Mouse (Mus musculus): ENCODE data around the gene Rbp7.
"Not testable (repeated sequence)": the region's sequence is repeated elsewhere in the genome, so short reads cannot be mapped to it uniquely, and the experiment has no call there.

The Rbp7 gene

DNA sequence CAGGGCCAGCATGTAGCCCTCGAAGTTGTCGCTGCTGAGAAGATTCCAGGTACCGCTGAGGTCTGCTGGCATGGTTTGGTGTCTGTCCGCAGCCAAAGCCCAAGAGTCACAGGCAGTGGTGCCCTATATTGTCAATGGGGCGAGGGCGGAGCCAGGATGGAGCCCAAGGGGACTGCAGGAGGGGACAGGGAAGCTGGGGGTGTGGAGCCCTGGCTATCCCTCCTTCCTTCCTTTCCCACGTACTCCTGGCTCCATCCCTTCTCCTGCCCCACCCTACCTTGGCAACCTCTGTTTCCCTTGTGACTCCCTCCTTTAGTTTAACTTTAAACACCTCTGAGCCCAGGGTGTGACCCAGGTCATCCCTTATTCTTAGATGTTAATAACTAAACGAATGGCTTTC, at the start of gene Rbp7:
Gene Rbp7, minus strand, starts transcription at position 100 of the 400 bp plus-strand sequence.
- in situ Hi-C loops (cut with MboI) = no loop called here

- in situ Hi-C loops (cut with MboI) = no loop called here
Measured at GRCm38 (mm10) chr4:149504363-149504762, 49.6 kb upstream of the Rbp7 start.

GRCm38 (mm10) chr4:149499790-149500189, 45.0 kb upstream of the Rbp7 start:
- in situ Hi-C loops (cut with MboI) = no loop called here

- in situ Hi-C loops (cut with MboI) = no loop called here
Measured at GRCm38 (mm10) chr4:149498901-149499300, 44.1 kb upstream of the Rbp7 start.

DNA sequence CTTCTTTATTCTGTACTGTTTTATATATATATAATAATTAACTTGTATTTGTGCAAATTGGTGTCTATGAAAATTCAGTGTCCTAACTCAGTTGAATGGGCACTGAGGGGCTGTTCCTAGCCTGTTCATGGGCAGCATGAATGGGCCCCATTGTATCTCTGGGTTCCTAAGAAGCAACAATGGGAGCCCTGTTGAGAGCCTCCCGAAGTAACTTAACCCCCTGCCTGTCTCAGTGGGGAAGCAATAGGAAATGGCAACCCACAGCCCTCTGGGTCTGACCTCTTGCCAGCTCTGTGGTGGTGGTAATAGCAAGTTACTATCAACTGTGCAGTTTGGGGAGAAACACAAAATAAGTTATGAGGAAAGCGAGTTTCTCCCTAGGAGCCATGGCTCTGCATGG, 41.8 kb upstream of the Rbp7 start:
- in situ Hi-C loops (cut with MboI) = no loop called here

DNA sequence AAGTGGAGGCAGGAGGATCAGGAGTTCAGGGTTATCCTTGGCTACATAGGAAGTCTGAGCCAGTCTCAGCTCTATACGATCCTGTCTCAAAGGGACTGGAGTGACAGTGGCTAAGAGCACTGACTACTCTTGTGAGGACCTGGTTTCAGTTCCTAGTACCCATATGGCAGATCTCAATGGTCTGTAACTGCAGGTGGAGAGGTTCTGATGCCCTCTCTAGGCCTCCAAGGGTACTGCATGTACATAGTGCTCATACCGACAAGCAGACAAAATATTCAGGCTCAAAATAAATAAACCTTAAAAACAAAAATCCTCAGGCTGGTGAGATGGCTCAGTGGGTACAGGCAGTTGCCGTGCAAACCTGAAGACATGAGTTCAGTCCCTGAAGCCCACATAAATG, 36.4 kb upstream of the Rbp7 start:
- in situ Hi-C loops (cut with MboI) = no loop called here

- in situ Hi-C loops (cut with MboI) = no loop called here
Measured at GRCm38 (mm10) chr4:149489415-149490240, 34.9 kb upstream of the Rbp7 start.

- in situ Hi-C loops (cut with MboI) = no loop called here
Measured at GRCm38 (mm10) chr4:149487729-149488128, 33.0 kb upstream of the Rbp7 start.

DNA sequence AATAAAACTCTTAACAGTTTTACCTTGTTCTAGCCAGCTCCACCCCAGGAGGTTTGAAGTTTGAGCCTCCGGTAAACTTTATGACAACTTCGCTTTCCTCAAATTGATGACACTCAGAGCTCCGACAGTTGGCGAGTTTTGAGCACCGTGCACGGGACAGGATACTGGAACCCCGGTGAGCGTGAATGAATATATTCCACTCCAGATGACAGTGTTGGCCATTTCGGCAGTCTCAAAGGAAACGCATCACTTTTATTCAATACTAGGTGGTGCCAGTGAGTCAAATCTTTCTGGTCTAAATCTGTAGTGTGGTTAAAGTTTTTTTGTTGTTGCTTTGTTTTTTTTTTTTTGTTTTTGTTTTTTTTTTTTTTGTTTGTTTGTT, 31.0 kb upstream of the Rbp7 start:
- in situ Hi-C loops (cut with MboI) = no loop called here

GRCm38 (mm10) chr4:149485053-149485824, 30.5 kb upstream of the Rbp7 start, which contains the start of the genes Nmnat1 and Lzic:
Nmnat1 (minus strand) TSS chr4:149485202.
Lzic (plus strand) TSS chr4:149485229.
- in situ Hi-C loops (cut with MboI) = no loop called here

DNA sequence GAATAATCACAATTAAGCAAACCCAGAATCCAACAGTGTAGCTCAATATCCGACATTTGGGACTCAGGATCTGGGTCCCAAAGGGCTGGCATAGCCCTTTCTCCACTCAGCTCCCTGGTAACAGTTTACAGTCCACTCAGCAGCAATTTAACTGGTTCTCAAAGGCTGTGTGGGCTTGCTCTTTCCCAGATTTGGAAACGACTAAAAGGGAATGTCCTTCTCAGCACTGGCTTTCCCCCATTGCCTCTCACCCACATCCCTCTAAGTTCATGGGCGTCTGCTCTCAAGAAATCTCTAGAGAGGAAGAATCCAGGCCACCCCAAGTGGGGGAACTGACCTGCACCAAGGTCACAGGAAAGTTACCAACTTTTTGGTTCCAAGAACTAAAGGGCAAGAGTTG, 29.8 kb upstream of the Rbp7 start:
- in situ Hi-C loops (cut with MboI) = no loop called here

DNA sequence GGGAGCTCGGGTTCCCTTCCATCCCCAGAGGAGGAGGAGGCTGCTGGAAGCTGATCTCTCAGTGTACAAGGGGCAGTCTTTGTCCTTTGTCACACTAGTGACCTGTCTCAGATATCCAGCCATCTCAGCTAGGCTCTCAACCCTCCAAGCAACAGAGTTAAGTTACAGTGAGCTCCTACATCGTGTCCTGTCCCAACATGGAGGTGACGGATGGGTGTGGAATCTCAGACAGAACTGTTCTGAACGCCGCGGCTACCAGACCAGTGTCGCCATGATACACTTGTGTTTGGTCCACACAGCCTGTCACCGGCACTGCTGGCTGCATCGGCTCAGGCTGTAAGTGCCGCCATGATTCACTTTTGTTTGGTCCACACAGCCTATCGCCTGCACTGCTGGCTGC, 22.3 kb upstream of the Rbp7 start, which contains the start of gene Tmem274:
Gene Tmem274, plus strand, starts transcription at position 301 of the 400 bp plus-strand sequence.
- in situ Hi-C loops (cut with MboI) = no loop called here

DNA sequence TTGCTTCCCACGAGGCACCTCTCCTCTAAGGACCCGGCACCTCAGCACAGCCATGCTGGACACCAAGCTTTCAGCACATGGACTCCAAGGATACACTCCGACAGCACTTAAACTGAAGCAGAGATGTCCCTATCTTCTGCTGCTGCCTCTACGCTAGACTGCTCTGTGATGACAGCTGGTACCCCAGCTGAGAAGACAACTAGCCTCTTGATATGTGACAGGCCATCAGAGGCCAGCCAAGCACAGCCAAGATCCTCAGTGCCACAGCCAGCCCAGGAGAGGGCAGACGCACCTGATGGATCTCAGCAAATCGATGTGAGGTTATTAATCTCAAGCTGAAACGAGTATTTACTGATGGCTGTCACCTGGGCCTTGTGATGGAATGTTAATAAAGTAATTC, 20.3 kb upstream of the Rbp7 start:
- in situ Hi-C loops (cut with MboI) = no loop called here

- in situ Hi-C loops (cut with MboI) = no loop called here
Measured at GRCm38 (mm10) chr4:149469557-149469956, 14.8 kb upstream of the Rbp7 start.

- in situ Hi-C loops (cut with MboI) = no loop called here
Measured at GRCm38 (mm10) chr4:149463435-149463950, 8.7 kb upstream of the Rbp7 start.

GRCm38 (mm10) chr4:149462305-149462971, 7.7 kb upstream of the Rbp7 start:
- in situ Hi-C loops (cut with MboI) = no loop called here

GRCm38 (mm10) chr4:149461579-149462304, 7.0 kb upstream of the Rbp7 start:
- in situ Hi-C loops (cut with MboI) = no loop called here

- in situ Hi-C loops (cut with MboI) = not testable (repeated sequence)
Measured at GRCm38 (mm10) chr4:149460475-149460874, 5.7 kb upstream of the Rbp7 start.

DNA sequence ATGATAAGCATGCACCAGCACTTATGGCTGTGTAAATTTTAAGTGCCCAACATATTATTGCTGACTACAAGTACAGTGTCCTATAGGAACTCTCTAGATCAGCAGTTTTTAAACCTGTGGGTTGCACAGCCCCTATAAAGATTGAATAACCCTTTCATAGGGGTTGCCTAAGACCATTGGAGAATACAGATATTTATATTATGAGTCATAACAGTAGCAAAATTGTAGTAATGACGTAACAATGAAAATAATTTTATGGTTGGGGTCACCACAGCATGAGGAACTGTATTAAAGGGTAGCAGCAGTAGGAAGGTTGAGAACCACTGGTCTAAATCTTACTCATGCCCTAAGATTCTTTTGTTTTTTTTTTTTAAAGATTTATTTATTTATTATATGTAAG, 4.6 kb upstream of the Rbp7 start:
- in situ Hi-C loops (cut with MboI) = no loop called here

GRCm38 (mm10) chr4:149458526-149458925, 3.7 kb upstream of the Rbp7 start:
- in situ Hi-C loops (cut with MboI) = no loop called here

DNA sequence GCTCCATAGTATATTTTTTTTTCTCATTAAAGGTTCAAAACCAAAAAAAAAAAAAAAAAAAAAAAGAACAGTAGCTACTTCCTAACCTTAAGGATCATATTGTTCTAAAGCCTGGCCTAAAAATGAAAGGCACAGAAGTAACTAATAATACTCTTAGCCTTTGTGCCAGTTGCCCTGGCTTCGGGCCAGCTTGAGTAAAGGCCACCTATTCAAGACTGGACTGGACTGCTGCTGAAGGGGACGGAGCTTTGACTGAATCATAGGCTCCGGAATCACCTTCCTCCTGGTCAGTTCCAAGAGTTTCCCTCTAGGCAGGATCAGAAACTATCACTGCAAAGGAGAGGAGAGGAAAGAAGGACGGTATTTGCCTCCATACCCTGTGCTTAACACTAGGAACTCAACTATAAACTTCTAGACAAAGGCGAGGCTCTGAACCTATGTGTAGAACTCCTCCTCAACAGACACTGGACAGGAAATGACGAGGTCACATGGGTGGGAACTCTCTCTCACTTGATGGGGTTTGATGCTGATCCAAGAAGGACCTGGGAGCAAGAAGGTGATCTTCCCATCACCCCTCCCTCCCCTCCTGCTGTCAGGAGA, 3.2 kb upstream of the Rbp7 start:
- in situ Hi-C loops (cut with MboI) = no loop called here
